Mouse (Mus musculus) cerebellum, adult 11 months (tissue): Measurements from ENCODE around the gene Blm.

ENCODE experiments used
- DNase-seq: peaks from one replicate; pipeline ENCODE4 v3.0.0; 2022

Blm gene

GRCm38 (mm10) chr7:80457831-80458343, 77.0 kb downstream of the Blm start:
- DNase-seq: no peak

GRCm38 (mm10) chr7:80457241-80457640, 77.7 kb downstream of the Blm start:
- DNase-seq: no peak

- no peak for DNase-seq
Observed at GRCm38 (mm10) chr7:80456327-80456726, 78.6 kb downstream of the Blm start.

GRCm38 (mm10) chr7:80455505-80456160, 79.3 kb downstream of the Blm start:
- DNase-seq: no peak

GRCm38 (mm10) chr7:80454786-80455185, 80.1 kb downstream of the Blm start:
- no peak for DNase-seq

- no peak for DNase-seq
Observed at GRCm38 (mm10) chr7:80453997-80454396, 80.9 kb downstream of the Blm start.

GRCm38 (mm10) chr7:80453121-80453520, 81.8 kb downstream of the Blm start:
- no peak for DNase-seq

GRCm38 (mm10) chr7:80452241-80452640, 82.7 kb downstream of the Blm start:
- no peak for DNase-seq

- no peak for DNase-seq
Observed at GRCm38 (mm10) chr7:80451550-80452232, 83.2 kb downstream of the Blm start.

GRCm38 (mm10) chr7:80450354-80450753, 84.6 kb downstream of the Blm start:
- DNase-seq: no peak

GRCm38 (mm10) chr7:80449620-80450091, 85.3 kb downstream of the Blm start:
- DNase-seq: no peak

GRCm38 (mm10) chr7:80447336-80447735, 87.6 kb downstream of the Blm start:
- no peak for DNase-seq

GRCm38 (mm10) chr7:80446221-80446878, 88.6 kb downstream of the Blm start:
- DNase-seq: no peak

- DNase-seq: no peak
Observed at GRCm38 (mm10) chr7:80445492-80445891, 89.4 kb downstream of the Blm start.

GRCm38 (mm10) chr7:80444401-80445249, 90.3 kb downstream of the Blm start:
- no peak for DNase-seq

GRCm38 (mm10) chr7:80443124-80443523, 91.8 kb downstream of the Blm start:
- DNase-seq: no peak

- DNase-seq: no peak
Observed at GRCm38 (mm10) chr7:80441986-80442904, 92.7 kb downstream of the Blm start.

GRCm38 (mm10) chr7:80440685-80441084, 94.2 kb downstream of the Blm start:
- no peak for DNase-seq

GRCm38 (mm10) chr7:80439789-80440488, 95.0 kb downstream of the Blm start:
- DNase-seq: no peak

GRCm38 (mm10) chr7:80439032-80439760, 95.7 kb downstream of the Blm start:
- DNase-seq: no peak
